Mouse (Mus musculus) adrenal gland, postnatal 25 days (tissue): ENCODE measurements around the gene Igsf9. TPM values are rescaled to one million over a fixed set of nuclear protein-coding genes. Genes with fewer than 3 reads are reported as not detected.
A peak's percentile ranks its signal among the peaks of the same experiment; 100 is the strongest.

Source experiments
- DNase-seq: peaks from one replicate; pipeline ENCODE4 v3.0.0; 2021; ENCODE audit warnings: mixed read lengths
- total RNA-seq: library from RNA; stranded (reverse); gene quantifications from 2 replicates; pipeline ENCODE4 v1.2.3, GENCODE M21; 2021

The Igsf9 gene
- total RNA-seq, 1 experiment from 2014 or later: 2.9 TPM

DNA sequence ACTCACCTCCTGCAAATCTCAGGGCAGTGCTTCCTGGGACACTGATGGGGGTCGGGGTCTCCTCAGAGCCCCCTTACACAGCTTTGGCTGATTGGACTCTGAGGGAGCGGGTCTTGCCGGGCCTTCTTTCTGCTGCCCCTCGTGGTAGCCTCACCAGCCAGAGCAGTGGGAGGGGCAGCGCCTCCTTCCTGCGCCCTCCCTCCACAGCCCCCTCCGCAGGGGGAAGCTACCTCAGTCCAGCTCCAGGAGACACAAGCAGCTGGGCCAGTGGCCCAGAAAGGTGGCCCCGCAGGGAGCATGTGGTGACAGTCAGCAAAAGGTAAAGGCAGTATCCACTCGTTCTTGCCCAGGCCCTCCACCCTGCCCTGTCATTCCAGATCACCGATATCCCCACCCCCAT lies 15.8 kb downstream of the Igsf9 start:
- DNase-seq: no peak

GRCm38 (mm10) chr1:172499765-172500441 lies 18.3 kb downstream of the Igsf9 start, which contains the start of gene Tagln2:
Gene Tagln2, plus strand, starts transcription at chr1:172500047.
- DNase-seq: peak; percentile 90

- DNase-seq: peak; percentile 80
Observed at GRCm38 (mm10) chr1:172500451-172501370, 19.1 kb downstream of the Igsf9 start.

DNA sequence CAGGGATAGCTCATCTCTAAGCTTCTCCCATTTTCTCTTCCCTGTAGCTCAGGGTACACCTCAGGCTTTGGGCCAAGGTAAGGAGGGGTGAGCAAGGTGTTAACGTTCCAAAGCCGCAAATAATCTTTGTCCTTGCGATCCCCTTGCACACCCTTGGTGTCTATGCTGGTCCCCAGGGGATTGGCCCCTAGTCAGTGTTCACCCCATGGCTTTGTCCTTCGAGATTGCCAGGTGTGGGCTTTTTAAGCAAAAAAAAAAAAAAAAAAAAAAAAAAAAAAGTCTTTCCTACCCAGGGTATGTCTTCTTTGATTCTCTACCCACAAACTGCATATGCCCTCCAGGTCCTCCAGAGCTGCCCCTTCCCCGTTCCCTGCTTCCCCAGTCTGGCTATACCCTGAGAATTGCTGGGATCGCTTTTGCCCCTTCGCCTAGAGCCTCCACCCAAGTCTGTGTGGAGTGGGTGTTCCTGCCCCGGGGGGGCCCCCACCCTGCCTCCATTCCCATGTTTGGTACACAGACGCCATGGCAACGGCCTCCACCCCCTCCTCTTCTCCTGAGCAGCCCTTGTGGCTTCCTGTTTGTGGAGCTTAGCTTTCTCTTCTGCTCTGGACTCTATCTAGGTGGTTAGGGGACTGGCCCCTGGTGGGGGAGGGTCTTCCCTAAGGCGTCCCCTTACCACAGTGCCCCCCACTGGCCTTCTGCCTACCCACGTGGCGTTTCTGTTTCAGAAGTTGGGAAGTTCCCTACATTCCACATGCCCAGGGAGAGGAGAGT lies 20.0 kb downstream of the Igsf9 start:
- peak; percentile 34 for DNase-seq

DNA sequence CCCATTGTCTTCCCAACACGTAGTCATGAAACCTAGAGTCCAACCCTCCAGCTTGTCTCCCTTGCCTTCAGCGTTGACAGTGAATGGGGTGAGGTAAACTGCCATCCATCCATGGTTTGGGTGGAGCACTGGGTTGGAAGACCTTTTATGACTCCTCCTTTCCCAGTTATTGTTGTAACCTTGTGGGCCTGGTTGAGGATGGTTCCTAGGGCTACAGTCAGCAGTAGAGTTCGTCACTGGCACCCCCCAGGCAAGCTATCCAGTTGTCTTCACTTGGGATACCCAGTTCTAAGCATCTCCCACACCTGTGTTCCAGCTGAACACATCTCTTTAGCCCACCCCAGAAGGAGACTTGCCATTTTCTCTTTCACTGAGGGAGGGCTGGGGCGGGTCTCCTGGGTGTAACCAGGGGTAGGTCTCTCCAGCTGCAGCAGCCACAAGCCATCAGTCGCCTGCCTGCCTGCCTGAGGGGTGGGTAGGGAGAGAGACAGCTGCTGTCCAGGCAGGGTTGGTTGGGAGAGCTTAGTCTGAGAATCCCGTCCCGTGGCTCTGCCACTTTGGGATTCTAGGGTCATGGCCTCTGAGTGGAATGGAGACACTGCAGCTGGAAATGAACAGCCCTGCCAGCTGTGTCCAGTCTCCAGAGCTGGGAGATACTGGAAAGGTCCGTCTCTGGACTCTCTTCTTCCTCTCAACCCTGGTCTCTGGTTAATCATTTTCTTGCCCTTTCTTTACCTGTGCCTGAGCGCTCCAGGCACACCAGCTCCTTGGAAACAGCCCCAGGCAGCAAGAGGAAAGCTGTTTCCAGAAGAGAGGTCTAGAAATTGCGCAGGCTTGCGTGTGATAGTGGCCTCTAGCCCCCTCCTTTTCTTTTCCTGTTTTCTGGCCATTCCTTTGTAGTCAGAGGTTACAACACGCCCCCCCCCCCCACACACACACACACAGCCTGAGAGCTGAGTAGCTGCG lies 20.8 kb downstream of the Igsf9 start:
- no peak for DNase-seq

DNA sequence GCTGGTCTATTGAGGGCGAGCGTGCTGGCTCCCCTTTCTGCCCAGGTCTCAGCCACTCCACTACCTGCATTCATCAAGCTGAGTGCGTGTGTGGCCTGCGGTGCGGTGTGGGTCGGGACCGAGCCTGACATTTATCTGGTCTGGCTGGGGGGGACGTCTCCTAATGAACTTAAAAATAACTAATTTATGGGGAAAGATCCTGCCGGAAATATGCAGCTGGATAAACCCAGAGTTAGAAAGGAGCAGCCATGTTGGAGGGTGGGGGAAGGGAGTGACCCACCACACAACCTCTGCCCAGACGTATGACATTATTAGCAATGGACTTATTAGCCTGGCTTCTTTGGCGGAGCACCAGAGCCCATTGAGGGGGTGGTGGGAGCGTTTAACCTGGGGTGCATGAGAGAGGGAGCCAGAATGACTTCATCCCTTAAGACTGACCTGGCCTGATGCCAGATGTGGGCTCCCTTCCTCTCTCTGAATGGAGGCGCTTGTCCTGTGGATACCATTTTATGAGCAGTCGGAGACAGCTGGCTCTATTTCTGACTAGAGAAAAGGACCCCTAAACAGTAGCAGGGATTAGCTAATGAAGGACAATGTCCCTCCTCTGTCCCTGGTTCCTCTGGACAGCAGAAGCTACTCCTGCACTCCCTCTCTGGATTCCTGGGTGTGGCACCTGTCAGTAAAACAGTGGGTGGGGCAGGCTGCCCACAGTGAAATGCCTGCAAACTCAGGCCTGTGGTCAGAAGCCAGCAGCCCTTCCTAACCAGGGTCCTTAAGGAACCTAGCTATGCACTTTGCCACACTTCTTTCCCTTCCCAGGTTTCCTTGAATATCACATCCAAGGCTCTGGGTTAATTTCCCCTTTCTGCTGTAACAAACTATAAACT lies 21.8 kb downstream of the Igsf9 start:
- peak; percentile 43 for DNase-seq

DNA sequence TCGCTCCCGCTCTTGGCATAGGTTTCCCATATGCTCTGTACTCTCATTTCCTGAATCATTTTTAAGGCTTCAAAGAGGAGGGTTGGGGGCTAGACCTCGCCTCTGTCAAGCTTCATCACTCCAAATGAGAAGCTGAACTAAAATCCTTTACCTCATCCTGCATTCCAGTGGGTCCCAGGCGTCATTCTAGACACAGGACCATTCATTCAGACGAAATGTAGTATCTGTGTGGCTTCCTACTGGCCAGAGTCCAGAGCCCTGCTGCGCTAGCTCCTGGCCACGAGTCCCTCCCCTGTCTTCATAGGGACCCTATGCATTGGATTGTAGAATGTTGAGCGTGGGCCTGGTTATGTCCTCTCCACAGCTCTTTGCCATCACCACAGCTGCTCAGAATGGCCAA lies 23.2 kb downstream of the Igsf9 start:
- no peak for DNase-seq

DNA sequence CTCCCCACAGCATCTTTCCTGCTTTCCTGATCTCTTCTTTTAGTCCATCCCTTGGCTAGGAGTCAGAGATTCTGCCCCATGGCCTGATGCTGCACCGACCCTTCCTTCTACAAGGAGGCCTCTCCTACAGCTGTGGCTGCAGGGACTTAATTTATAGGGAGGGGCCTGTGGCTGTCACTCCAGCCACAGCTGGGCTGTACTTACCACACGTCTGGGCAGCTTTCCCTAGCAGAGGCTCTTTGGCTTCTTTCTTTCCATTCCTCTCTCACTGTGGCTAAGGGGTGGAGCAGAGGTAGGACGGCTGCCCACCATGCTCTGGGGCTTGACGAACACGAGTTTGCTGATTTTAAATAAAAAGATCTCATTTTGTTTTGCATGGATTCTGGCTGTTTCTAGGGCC lies 25.4 kb downstream of the Igsf9 start:
- no peak for DNase-seq

DNA sequence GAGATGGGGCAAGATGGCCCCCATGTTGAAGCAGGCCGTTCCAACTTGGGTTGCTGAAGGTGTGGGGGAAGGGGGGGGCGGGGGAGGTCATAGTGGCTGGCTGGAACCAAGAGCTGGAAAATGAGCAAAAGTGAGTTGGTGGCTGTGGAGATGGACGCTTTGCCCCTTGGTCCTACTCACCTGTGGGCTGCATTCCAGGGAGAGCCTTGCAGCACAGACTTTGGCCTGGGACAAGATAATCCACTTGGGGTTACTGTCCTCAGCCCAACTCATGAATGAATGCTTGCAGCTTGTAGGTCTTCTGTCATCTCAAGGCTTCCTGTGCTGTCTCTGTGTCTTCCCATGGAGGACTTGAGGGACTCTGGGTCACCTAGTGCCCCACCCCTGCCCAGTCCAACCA lies 26.1 kb downstream of the Igsf9 start:
- DNase-seq: no peak

GRCm38 (mm10) chr1:172508172-172508571 lies 26.6 kb downstream of the Igsf9 start:
- no peak for DNase-seq

DNA sequence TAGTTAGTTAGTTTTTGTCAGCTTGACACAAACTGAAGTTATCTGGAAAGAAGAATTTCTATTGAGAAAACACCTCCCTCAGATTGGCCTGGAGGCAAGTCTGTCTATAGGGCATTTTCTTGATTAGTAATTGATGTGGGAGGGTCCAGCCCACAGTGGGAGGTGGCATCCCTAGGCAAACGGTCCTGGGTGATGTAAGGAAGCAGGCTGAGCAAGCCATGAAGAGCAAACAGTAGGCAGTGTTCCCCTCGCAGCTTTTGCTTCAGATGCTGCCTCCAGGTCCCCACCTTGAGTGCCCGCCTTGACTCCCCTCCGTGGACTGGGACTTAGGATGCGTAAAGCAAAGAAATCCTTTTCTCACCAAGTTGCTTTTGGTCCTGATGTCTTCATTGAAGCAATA lies 27.6 kb downstream of the Igsf9 start:
- no peak for DNase-seq

DNA sequence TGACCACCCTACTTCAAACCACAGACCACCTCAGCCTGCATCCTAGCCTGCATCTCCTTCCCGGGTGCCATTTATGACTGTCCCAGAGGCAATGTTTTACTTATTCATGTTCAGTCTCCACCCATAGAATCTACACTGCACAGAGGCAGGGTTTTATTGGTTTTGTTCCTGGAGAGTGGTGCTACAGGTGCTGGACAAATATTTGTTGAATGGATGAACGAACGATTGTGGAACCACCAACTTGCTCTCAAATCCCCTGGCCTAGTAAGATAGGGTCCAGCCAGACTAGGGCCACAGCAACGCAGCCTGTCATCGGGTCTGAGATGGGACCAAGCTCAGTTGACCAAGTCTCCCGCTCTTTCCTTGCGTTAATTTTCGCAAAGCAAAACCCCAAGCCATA lies 28.4 kb downstream of the Igsf9 start:
- DNase-seq: no peak

DNA sequence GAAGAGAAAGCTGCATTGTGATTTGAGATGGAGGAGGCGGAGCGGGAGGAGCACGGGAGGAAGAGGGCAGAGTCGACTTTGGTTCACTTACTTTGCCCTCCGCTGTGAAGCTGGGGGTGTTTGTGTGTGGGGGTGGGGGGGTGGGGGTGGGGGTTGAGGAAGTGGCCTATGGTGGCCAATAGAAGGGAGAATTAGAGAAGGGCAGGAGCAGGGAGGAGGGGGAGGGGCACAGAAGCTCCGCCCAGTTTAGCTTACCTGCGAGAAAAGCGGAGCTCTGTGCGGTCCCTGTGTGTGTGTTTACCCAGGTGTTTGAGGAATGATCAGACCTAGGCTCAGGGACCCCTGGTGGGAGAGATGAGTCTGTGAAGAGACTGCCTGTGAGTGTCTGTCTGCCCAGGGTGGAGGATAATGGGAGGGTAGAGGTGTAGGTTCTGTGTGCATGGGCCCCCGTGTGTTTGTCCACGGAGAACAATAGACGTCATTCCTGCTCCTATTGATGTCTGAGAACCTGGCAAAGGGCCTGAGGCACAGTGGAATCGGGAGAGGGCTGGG lies 28.9 kb downstream of the Igsf9 start:
- no peak for DNase-seq

GRCm38 (mm10) chr1:172512962-172513361 lies 31.4 kb downstream of the Igsf9 start:
- peak; percentile 57 for DNase-seq

DNA sequence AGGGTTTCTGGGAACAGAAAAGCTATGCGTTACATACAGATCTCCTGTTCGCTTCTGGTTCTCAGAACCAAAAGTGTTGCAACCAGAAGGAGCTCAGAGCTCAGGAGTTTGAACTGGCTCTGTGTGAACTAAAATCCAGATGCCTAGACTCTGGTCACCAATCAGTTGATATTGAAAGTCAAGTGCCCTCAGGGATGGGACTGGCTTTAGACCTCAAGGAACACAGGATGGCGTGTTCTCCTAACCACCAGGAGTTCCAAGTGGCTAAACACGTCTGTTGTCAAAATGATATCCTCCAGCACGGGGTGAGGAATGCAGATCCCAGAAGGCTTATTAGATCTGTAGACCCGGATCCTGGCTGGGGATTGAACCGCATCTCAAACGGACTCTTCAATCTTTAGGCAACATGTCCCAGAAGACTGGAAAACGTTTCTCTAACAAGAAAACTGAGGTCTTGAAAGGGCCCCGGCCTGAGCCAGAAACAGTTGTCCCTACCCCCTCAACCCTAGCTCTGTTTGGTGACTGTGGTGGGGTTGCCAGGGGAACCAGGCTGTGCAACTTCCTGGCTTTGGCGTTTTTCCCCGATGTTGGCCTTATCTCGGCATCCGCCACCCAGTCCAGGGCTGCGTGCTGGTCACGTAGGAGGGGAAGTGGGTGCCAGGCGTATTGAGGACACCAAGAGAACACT lies 32.1 kb downstream of the Igsf9 start:
- peak; percentile 45 for DNase-seq

- no peak for DNase-seq
Observed at GRCm38 (mm10) chr1:172514213-172514529, 32.6 kb downstream of the Igsf9 start.

DNA sequence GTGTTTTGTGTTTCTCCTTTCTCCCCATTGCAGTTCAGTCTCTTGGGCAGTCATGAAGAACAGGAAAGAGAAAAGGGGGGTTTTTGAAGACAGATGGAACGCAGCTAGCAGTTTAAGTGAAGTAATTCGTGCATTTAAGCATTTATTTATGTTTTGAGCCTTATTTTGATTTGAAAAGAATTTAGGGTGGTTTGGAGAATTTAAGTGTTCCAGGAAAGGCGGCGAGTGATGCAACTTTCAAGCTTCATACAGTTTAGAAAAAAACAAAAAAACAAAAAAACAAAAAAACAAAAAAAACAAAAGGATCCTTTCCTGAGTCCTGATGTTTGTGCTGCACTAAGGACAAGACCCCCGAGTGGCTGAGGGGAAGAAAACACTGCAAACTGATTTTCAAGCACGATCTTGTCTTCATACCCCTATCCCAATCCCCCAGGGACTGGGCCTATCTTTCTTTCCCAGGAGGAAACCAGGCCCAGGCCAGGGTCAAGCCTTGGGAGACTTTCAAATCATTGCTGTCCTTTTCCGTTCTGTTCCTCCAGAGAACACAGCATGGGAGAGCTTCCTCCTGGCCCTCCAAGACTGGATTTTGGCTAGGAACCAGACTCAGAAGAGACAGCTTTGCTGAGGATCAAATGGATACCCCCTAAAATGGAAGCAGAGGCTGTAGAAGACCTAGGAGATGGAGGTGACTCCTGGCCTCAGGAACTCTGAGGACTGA lies 33.1 kb downstream of the Igsf9 start:
- no peak for DNase-seq

- no peak for DNase-seq
Observed at GRCm38 (mm10) chr1:172515396-172515795, 33.8 kb downstream of the Igsf9 start.

- DNase-seq: no peak
Observed at GRCm38 (mm10) chr1:172518013-172518412, 36.4 kb downstream of the Igsf9 start.
